Mouse (Mus musculus) MEL (cell line): ENCODE data around the gene Ell. TPM values are rescaled to one million over a fixed set of nuclear protein-coding genes. Genes with fewer than 3 reads are reported as not detected.

Experiments
- DNase-seq: peaks from one replicate; pipeline ENCODE4 v3.0.0; 2011; ENCODE audit warnings: low read depth, low spot score
- H3K27ac ChIP-seq: 2 replicates; pipeline ENCODE4 v1.5.1; 2012; ENCODE audit warnings: low read depth, mild to moderate bottlenecking, control low read depth, low read length, moderate library complexity; ENCODE audit not compliant: control insufficient read depth
- H3K27me3 ChIP-seq, 2 experiments: fragments of 150-350 bp in 1 of 2; sonication (generic) in 1 of 2; 2 replicates each; pipeline ENCODE4 v1.6.1; 2012; ENCODE audit warnings: low read length in 2 of 2, mild to moderate bottlenecking in 2 of 2, improper control_type of control experiment in 1 of 2, moderate library complexity in 1 of 2; ENCODE audit not compliant: insufficient read depth in 2 of 2, control insufficient read depth in 1 of 2
- H3K36me3 ChIP-seq, 2 experiments: 2 replicates each; pipeline ENCODE4 v1.6.1; 2012 to 2014; ENCODE audit warnings: low read length in 2 of 2, improper control_type of control experiment in 1 of 2, inconsistent platforms in 1 of 2, mild to moderate bottlenecking in 1 of 2; ENCODE audit not compliant: insufficient read depth in 2 of 2, control insufficient read depth in 1 of 2
- H3K4me1 ChIP-seq, 2 experiments: fragments of 150-350 bp in 1 of 2; sonication (generic) in 1 of 2; 2 replicates each; pipeline ENCODE4 v1.6.1; 2012; ENCODE audit warnings: low read length in 2 of 2, improper control_type of control experiment in 1 of 2, mild to moderate bottlenecking in 1 of 2; ENCODE audit not compliant: insufficient read depth in 2 of 2, control insufficient read depth in 1 of 2
- H3K4me3 ChIP-seq, 2 experiments: fragments of 150-350 bp in 1 of 2; sonication (generic) in 1 of 2; 2 replicates each; pipeline ENCODE4 v1.5.1; 2012; ENCODE audit warnings: low read depth in 2 of 2, low read length in 2 of 2, mild to moderate bottlenecking in 2 of 2, moderate library complexity in 2 of 2, control low read depth in 1 of 2, improper control_type of control experiment in 1 of 2; ENCODE audit not compliant: control insufficient read depth in 1 of 2, insufficient read depth in 1 of 2
- H3K79me2 ChIP-seq: 2 replicates; pipeline ENCODE4 v1.6.1; 2012; ENCODE audit warnings: mild to moderate bottlenecking, low read length, moderate library complexity; ENCODE audit not compliant: control insufficient read depth, poor library complexity, insufficient read depth
- H3K9ac ChIP-seq: 2 replicates; pipeline ENCODE4 v1.6.1; 2012; ENCODE audit warnings: low read depth, mild to moderate bottlenecking, control low read depth, low read length, moderate library complexity; ENCODE audit not compliant: control insufficient read depth, poor library complexity, severe bottlenecking
- H3K9me3 ChIP-seq: fragments of 150-350 bp; sonication (generic); replicated peaks from 2 replicates; pipeline ENCODE4 v1.6.1; 2012; ENCODE audit warnings: mild to moderate bottlenecking, low read length, improper control_type of control experiment, moderate library complexity; ENCODE audit not compliant: insufficient read depth
- CHD1 ChIP-seq: IDR thresholded peaks from 2 replicates; pipeline ENCODE4 v1.6.1; 2012; ENCODE audit warnings: low read depth, mild to moderate bottlenecking, inconsistent platforms, low read length, improper control_type of control experiment
- CTCF ChIP-seq, 3 experiments: IDR thresholded peaks in 2 of 3; conservative IDR thresholded peaks in 1 of 3; 2 replicates each; pipeline ENCODE4 v1.5.1; 2011 to 2012; ENCODE audit warnings: low read length in 3 of 3, low read depth in 2 of 3, mild to moderate bottlenecking in 2 of 3, improper control_type of control experiment in 1 of 3, inconsistent platforms in 1 of 3, mixed read lengths in 1 of 3, moderate library complexity in 1 of 3; ENCODE audit not compliant: control insufficient read depth in 1 of 3, insufficient read depth in 1 of 3, poor library complexity in 1 of 3, severe bottlenecking in 1 of 3
- E2F4 ChIP-seq: IDR thresholded peaks from 2 replicates; pipeline ENCODE4 v1.6.1; 2011; ENCODE audit warnings: low read depth, low read length, improper control_type of control experiment, borderline replicate concordance
- ELF1 ChIP-seq: IDR thresholded peaks from 2 replicates; pipeline ENCODE4 v1.6.1; 2014; ENCODE audit warnings: low read depth, mild to moderate bottlenecking, inconsistent platforms, low read length, improper control_type of control experiment, moderate library complexity
- EP300 ChIP-seq, 2 experiments: IDR thresholded peaks; 2 replicates each; pipeline ENCODE4 v1.6.1; 2011; ENCODE audit warnings: improper control_type of control experiment in 2 of 2, low read length in 2 of 2, low read depth in 1 of 2, mild to moderate bottlenecking in 1 of 2
- ETS1 ChIP-seq: IDR thresholded peaks from 2 replicates; pipeline ENCODE4 v1.6.1; 2012; ENCODE audit warnings: low read depth, mild to moderate bottlenecking, inconsistent platforms, low read length, improper control_type of control experiment, moderate library complexity
- GATA1 ChIP-seq: IDR thresholded peaks from 2 replicates; pipeline ENCODE4 v1.6.1; 2011; ENCODE audit warnings: low read depth, low read length, improper control_type of control experiment
- HCFC1 ChIP-seq: IDR thresholded peaks from 2 replicates; pipeline ENCODE4 v1.6.1; 2012; ENCODE audit warnings: low read depth, mild to moderate bottlenecking, inconsistent platforms, low read length, improper control_type of control experiment, moderate library complexity
- JUND ChIP-seq: IDR thresholded peaks from 2 replicates; pipeline ENCODE4 v1.6.1; 2011; ENCODE audit warnings: low read depth, mild to moderate bottlenecking, improper control_type of control experiment, low read length
- MAX ChIP-seq: IDR thresholded peaks from 2 replicates; pipeline ENCODE4 v1.6.1; 2011; ENCODE audit warnings: low read length, improper control_type of control experiment
- MAZ ChIP-seq: IDR thresholded peaks from 2 replicates; pipeline ENCODE4 v1.6.1; 2012; ENCODE audit warnings: low read depth, mild to moderate bottlenecking, inconsistent platforms, low read length, improper control_type of control experiment
- MEF2A ChIP-seq: IDR thresholded peaks from 2 replicates; pipeline ENCODE4 v1.6.1; 2014; ENCODE audit warnings: low read depth, mild to moderate bottlenecking, inconsistent platforms, low read length, improper control_type of control experiment; ENCODE audit not compliant: poor library complexity, insufficient replicate concordance, severe bottlenecking; ENCODE audit errors: extremely low read depth
- MXI1 ChIP-seq: IDR thresholded peaks from 2 replicates; pipeline ENCODE4 v1.6.1; 2011; ENCODE audit warnings: mild to moderate bottlenecking, low read depth, low read length, improper control_type of control experiment
- MYB ChIP-seq: IDR thresholded peaks from 2 replicates; pipeline ENCODE4 v1.6.1; 2011; ENCODE audit warnings: mild to moderate bottlenecking, low read depth, low read length, improper control_type of control experiment
- MYC ChIP-seq: IDR thresholded peaks from 2 replicates; pipeline ENCODE4 v1.6.1; 2011; ENCODE audit warnings: low read depth, mild to moderate bottlenecking, low read length, improper control_type of control experiment, moderate library complexity
- NELFE ChIP-seq: IDR thresholded peaks from 2 replicates; pipeline ENCODE4 v1.6.1; 2011; ENCODE audit warnings: low read depth, low read length, improper control_type of control experiment
- POLR2A ChIP-seq, 2 experiments: IDR thresholded peaks; 2 replicates each; pipeline ENCODE4 v1.6.1; 2011 to 2012; ENCODE audit warnings: low read length in 2 of 2, mild to moderate bottlenecking in 2 of 2, control low read depth in 1 of 2, improper control_type of control experiment in 1 of 2, low read depth in 1 of 2, moderate library complexity in 1 of 2; ENCODE audit not compliant: control insufficient read depth in 1 of 2, insufficient read depth in 1 of 2, poor library complexity in 1 of 2
- POLR2AphosphoS2 ChIP-seq: IDR thresholded peaks from 2 replicates; pipeline ENCODE4 v1.6.1; 2011; ENCODE audit warnings: low read length, improper control_type of control experiment
- RAD21 ChIP-seq: IDR thresholded peaks from 2 replicates; pipeline ENCODE4 v1.6.1; 2011; ENCODE audit warnings: mild to moderate bottlenecking, low read depth, low read length, improper control_type of control experiment
- RCOR1 ChIP-seq: IDR thresholded peaks from 2 replicates; pipeline ENCODE4 v1.6.1; 2012; ENCODE audit warnings: low read depth, mild to moderate bottlenecking, inconsistent platforms, low read length, improper control_type of control experiment
- SIN3A ChIP-seq: IDR thresholded peaks from 2 replicates; pipeline ENCODE4 v1.6.1; 2012; ENCODE audit warnings: low read length, improper control_type of control experiment, inconsistent platforms
- SMC3 ChIP-seq: IDR thresholded peaks from 2 replicates; pipeline ENCODE4 v1.6.1; 2011; ENCODE audit warnings: low read depth, low read length, improper control_type of control experiment
- TAL1 ChIP-seq: IDR thresholded peaks from 2 replicates; pipeline ENCODE4 v1.6.1; 2012; ENCODE audit warnings: mild to moderate bottlenecking, inconsistent platforms, low read length, moderate library complexity, mixed read lengths
- UBTF ChIP-seq: IDR thresholded peaks from 2 replicates; pipeline ENCODE4 v1.6.1; 2012; ENCODE audit warnings: low read depth, mild to moderate bottlenecking, inconsistent platforms, low read length, improper control_type of control experiment, moderate library complexity, borderline replicate concordance; ENCODE audit not compliant: insufficient read depth
- USF1 ChIP-seq: IDR thresholded peaks from 2 replicates; pipeline ENCODE4 v1.6.1; 2014; ENCODE audit warnings: low read depth, mild to moderate bottlenecking, inconsistent platforms, low read length, improper control_type of control experiment, moderate library complexity
- USF2 ChIP-seq, 2 experiments: IDR thresholded peaks; 2 replicates each; pipeline ENCODE4 v1.6.1; 2011 to 2012; ENCODE audit warnings: improper control_type of control experiment in 2 of 2, low read length in 2 of 2, borderline replicate concordance in 1 of 2, inconsistent platforms in 1 of 2, low read depth in 1 of 2, mild to moderate bottlenecking in 1 of 2; ENCODE audit not compliant: insufficient read depth in 1 of 2
- ZC3H11A ChIP-seq: IDR thresholded peaks from 2 replicates; pipeline ENCODE4 v1.6.1; 2012; ENCODE audit warnings: low read depth, mild to moderate bottlenecking, inconsistent platforms, low read length, improper control_type of control experiment
- ZMIZ1 ChIP-seq: IDR thresholded peaks from 2 replicates; pipeline ENCODE4 v1.6.1; 2012; ENCODE audit warnings: low read depth, mild to moderate bottlenecking, inconsistent platforms, low read length, improper control_type of control experiment, moderate library complexity
- polyA plus RNA-seq, 2 experiments: library from polyadenylated mRNA; stranded (reverse) in 1 of 2; unstranded in 1 of 2; fragments of >175 nt in 1 of 2; fragments of >200 nt in 1 of 2; gene quantifications; 2 replicates each; pipeline versions ENCODE4 v1.2.1 to v1.2.4; 2012; ENCODE audit warnings: low replicate concordance in 2 of 2, low read depth in 1 of 2; ENCODE audit not compliant: insufficient read length in 2 of 2, insufficient read depth in 1 of 2, missing spikeins in 1 of 2
- total RNA-seq: library from RNA; depleted of rRNA; stranded (reverse); fragments of 300-350 nt; gene quantifications from 2 replicates; pipeline ENCODE4 v1.2.3, GENCODE M21; 2012

Ell gene
- total and polyA plus RNA-seq, 3 experiments, result 12.4 to 25.9 TPM; not detected in 1

DNA sequence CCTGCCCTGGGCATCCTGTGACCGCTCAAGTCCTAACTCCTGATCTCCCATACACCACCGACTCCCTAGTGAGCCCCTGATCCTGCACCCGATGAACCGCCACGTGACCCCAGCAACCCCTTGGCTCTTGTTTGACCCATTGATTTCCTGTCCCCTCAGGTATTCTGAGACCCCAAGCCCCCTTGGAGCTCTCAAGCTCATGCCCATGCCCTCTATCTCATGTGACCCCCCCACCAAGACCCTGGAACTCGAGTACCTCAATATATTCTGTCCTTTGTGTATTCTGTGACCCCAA is 68.3 kb downstream of the Ell start:
- Histone ChIP-seq H3K9ac (peak overlapping the region; percentile 96), H3K4me1 (peaks cover 0 to 8% of the 10 kb centered on the region in 2 experiments; a peak in 3 of 4 replicates), H3K27me3 (no peaks in the 10 kb centered on the region), H3K4me3 (peak overlapping the region; percentile 88 to 92), H3K9me3 (no peaks in the 10 kb centered on the region), H3K79me2 (peaks cover 29% of the 10 kb centered on the region), H3K36me3 (no peaks in the 10 kb centered on the region; a peak in 1 of 4 replicates), H3K27ac (peak overlapping the region; percentile 71)
- peak; percentile 76 for TF ChIP-seq USF1
- TF ChIP-seq EP300 (IDR thresholded peaks at IDR 0.05; ENCODE audit: low read depth in 1 of 2, low read length in 2 of 2), result no peak
- TF ChIP-seq JUND, result no peak
- 0 out of 2 replicates have a peak, but pooled peaks have one; percentile 28 for TF ChIP-seq MAZ
- no peak for TF ChIP-seq MYB
- 0 out of 4 replicates have a peak, but pooled peaks of 1 of the 2 experiments have one; percentile 6 for TF ChIP-seq USF2 (IDR thresholded peaks at IDR 0.05; ENCODE audit: borderline replicate concordance in 1 of 2, insufficient read depth in 1 of 2, low read depth in 1 of 2, low read length in 2 of 2)
- no peak for DNase-seq

DNA sequence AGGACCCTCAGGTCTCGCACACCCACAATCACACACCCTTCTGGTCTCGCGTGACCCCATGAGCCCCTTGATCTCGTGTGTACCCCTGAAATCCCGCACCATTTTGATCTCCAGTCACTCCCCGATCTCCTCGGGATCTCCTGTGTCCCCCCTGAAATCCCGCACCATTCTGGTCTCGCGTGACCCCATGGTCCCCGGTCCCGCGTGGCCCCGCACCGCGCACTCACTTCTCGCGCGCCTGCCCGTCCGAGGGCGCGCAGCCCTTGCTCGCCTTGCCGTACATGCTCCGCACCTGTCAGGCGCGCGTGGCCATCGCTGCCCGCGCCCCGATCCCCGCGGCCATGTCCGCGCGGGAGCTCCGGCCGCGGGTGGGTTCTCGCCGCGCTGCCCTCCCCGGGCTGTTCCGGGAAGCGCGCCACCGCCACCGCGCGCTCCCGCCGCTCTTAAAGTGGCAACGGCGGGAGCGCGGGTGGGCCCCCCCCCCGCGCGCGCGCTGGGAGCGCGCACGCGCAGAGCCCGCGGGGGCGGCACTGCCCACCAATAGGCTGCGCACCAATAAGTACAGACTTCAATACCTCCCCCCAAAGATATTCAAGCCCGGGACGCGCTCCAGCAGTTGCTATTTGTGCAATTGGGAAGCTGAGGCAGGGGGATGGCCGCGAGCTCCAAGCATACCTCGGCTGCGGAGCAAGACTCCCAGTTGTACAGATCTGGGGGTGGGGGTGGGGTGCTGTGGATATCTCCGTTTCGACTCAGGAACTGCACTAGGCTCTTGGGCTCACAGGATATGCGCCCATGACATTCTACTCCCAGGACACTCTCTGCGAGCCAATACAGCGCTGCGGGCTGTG is 68.9 kb downstream of the Ell start:
- Histone ChIP-seq H3K79me2 (peaks cover 29% of the 10 kb centered on the region), H3K4me3 (peak overlapping the region; percentile 88 to 92), H3K9me3 (no peaks in the 10 kb centered on the region), H3K4me1 (peaks cover 0 to 8% of the 10 kb centered on the region in 2 experiments; a peak in 3 of 4 replicates), H3K36me3 (no peaks in the 10 kb centered on the region; a peak in 1 of 4 replicates), H3K27me3 (no peaks in the 10 kb centered on the region), H3K9ac (peak overlapping the region; percentile 96), H3K27ac (peak overlapping the region; percentile 87)
- peak; percentile 90 for DNase-seq
- TF ChIP-seq TAL1 (no peak), MAX (peak; percentile 63; the same call in 1 of the 2 replicates), RCOR1 (no peak), E2F4 (0 out of 2 replicates have a peak, but pooled peaks have one; percentile 49), MYC (no peak), CHD1 (no peak), RAD21 (no peak), HCFC1 (peak; percentile 51), MEF2A (no peak), POLR2A (IDR thresholded peaks at IDR 0.05; ENCODE audit: control insufficient read depth in 1 of 2, insufficient read depth in 1 of 2, low read depth in 1 of 2, low read length in 2 of 2, poor library complexity in 1 of 2) (peak; percentile 53 to 67), USF1 (no peak), MAZ (peak; percentile 89), ZMIZ1 (0 out of 2 replicates have a peak, but pooled peaks have one; percentile 27), MYB (no peak), POLR2AphosphoS2 (no peak), ETS1 (peak; percentile 31; the same call in 1 of the 2 replicates), ELF1 (peak; percentile 48; the same call in 1 of the 2 replicates), MXI1 (peak; percentile 23; the same call in 1 of the 2 replicates), SIN3A (peak; percentile 64), NELFE (peak; percentile 64), UBTF (no peak), CTCF (IDR thresholded peaks at IDR 0.05 in 2 of 3, conservative IDR thresholded peaks at IDR 0.05 in 1 of 3; ENCODE audit: control insufficient read depth in 1 of 3, insufficient read depth in 1 of 3, low read depth in 2 of 3, low read length in 3 of 3, poor library complexity in 1 of 3, severe bottlenecking in 1 of 3) (no peak), USF2 (IDR thresholded peaks at IDR 0.05; ENCODE audit: borderline replicate concordance in 1 of 2, insufficient read depth in 1 of 2, low read depth in 1 of 2, low read length in 2 of 2) (no peak), JUND (no peak), ZC3H11A (peak; percentile 32), GATA1 (no peak), SMC3 (no peak)
